Mouse (Mus musculus) erythroid progenitor cell, adult 5-6 weeks (primary cell): ENCODE data around the gene BC051142. TPM values are rescaled to one million over a fixed set of nuclear protein-coding genes. Genes with fewer than 3 reads are reported as not detected.
A peak's percentile ranks its signal among the peaks of the same experiment; 100 is the strongest.
"Not testable (repeated sequence)": the region's sequence is repeated elsewhere in the genome, so short reads cannot be mapped to it uniquely, and the experiment has no call there.

Source experiments
- ATAC-seq: replicated peaks from 2 replicates; pipeline ENCODE4 v1.8.0; 2016; ENCODE audit warnings: moderate number of reproducible peaks, mild to moderate bottlenecking, moderate TSS enrichment, inconsistent platforms; ENCODE audit not compliant: poor library complexity, low FRiP score, severe bottlenecking
- total RNA-seq, 2 experiments: library from RNA; stranded (forward) in 1 of 2; stranded (reverse) in 1 of 2; fragments of 150-400 nt in 1 of 2; fragments of 186-747, 209-891 nt in 1 of 2; gene quantifications; 2 replicates each; pipeline versions ENCODE4 v1.2.3 to v1.2.4; 2015 to 2017; ENCODE audit warnings: low replicate concordance in 2 of 2

Gene BC051142
- total RNA-seq, 2 experiments from 2014 or later: not detected

GRCm38 (mm10) chr17:34397357-34397756 lies 1.3 kb upstream of the BC051142 start:
- no peak for ATAC-seq

GRCm38 (mm10) chr17:34398058-34398710 lies 436 bp upstream of the BC051142 start:
- ATAC-seq: no peak

- no peak for ATAC-seq
These were observed 735 bp downstream of the BC051142 start for GRCm38 (mm10) chr17:34399394-34399715.

GRCm38 (mm10) chr17:34411117-34411516 lies 12.5 kb downstream of the BC051142 start:
- ATAC-seq: peak; percentile 72; the same call in 1 of the 2 replicates

- ATAC-seq: no peak
These were observed 21.4 kb downstream of the BC051142 start for GRCm38 (mm10) chr17:34420014-34420413.

- no peak for ATAC-seq
These were observed 29.0 kb downstream of the BC051142 start for GRCm38 (mm10) chr17:34427597-34427996.

- no peak for ATAC-seq
These were observed 38.5 kb downstream of the BC051142 start for GRCm38 (mm10) chr17:34437120-34437519.

GRCm38 (mm10) chr17:34437606-34438005 lies 39.0 kb downstream of the BC051142 start:
- ATAC-seq: no peak

GRCm38 (mm10) chr17:34438588-34438987 lies 40.0 kb downstream of the BC051142 start:
- ATAC-seq: no peak

- no peak for ATAC-seq
These were observed 41.2 kb downstream of the BC051142 start for GRCm38 (mm10) chr17:34439795-34440194.

GRCm38 (mm10) chr17:34441990-34442389 lies 43.4 kb downstream of the BC051142 start:
- no peak for ATAC-seq

GRCm38 (mm10) chr17:34448473-34449041 lies 49.9 kb downstream of the BC051142 start:
- ATAC-seq: no peak

GRCm38 (mm10) chr17:34457668-34458067 lies 59.0 kb downstream of the BC051142 start:
- ATAC-seq: no peak

GRCm38 (mm10) chr17:34459255-34459654 lies 60.6 kb downstream of the BC051142 start:
- ATAC-seq: no peak

GRCm38 (mm10) chr17:34465906-34466305 lies 67.3 kb downstream of the BC051142 start:
- ATAC-seq: not testable (repeated sequence)

- ATAC-seq: no peak
These were observed 71.9 kb downstream of the BC051142 start for GRCm38 (mm10) chr17:34470491-34470890.

GRCm38 (mm10) chr17:34475060-34475459 lies 76.4 kb downstream of the BC051142 start:
- ATAC-seq: no peak

GRCm38 (mm10) chr17:34476427-34476826 lies 77.8 kb downstream of the BC051142 start:
- no peak for ATAC-seq

- ATAC-seq: not testable (repeated sequence)
These were observed 78.8 kb downstream of the BC051142 start, which contains the start of gene Btnl4 for GRCm38 (mm10) chr17:34477238-34478013. Gene Btnl4, minus strand, starts transcription at chr17:34477318.

GRCm38 (mm10) chr17:34492796-34493195 lies 94.2 kb downstream of the BC051142 start:
- ATAC-seq: no peak

- ATAC-seq: not testable (repeated sequence)
These were observed 96.5 kb downstream of the BC051142 start for GRCm38 (mm10) chr17:34495156-34495555.
